Mouse (Mus musculus) monocyte, adult 5-6 weeks (primary cell): Measurements from ENCODE around the gene Ensa. TPM values are rescaled to one million over a fixed set of nuclear protein-coding genes. Genes with fewer than 3 reads are reported as not detected.
"Not testable (repeated sequence)": the region's sequence is repeated elsewhere in the genome, so short reads cannot be mapped to it uniquely, and the experiment has no call there.

ENCODE experiments used
- ATAC-seq: fragments of 153-309, 156-312 bp; replicated peaks from 2 replicates; pipeline ENCODE4 v1.8.0; 2017; ENCODE audit warnings: mild to moderate bottlenecking; ENCODE audit not compliant: low TSS enrichment, insufficient number of reproducible peaks, severe bottlenecking, poor library complexity, low FRiP score
- total RNA-seq: library from RNA; stranded (forward); fragments of 200-1000, 200-491, 200-594 nt; gene quantifications from 3 replicates; pipeline ENCODE4 v1.2.3, GENCODE M21; 2017

Gene Ensa
- total RNA-seq = 127 to 153 TPM (median 131 TPM) in 3 replicates

DNA sequence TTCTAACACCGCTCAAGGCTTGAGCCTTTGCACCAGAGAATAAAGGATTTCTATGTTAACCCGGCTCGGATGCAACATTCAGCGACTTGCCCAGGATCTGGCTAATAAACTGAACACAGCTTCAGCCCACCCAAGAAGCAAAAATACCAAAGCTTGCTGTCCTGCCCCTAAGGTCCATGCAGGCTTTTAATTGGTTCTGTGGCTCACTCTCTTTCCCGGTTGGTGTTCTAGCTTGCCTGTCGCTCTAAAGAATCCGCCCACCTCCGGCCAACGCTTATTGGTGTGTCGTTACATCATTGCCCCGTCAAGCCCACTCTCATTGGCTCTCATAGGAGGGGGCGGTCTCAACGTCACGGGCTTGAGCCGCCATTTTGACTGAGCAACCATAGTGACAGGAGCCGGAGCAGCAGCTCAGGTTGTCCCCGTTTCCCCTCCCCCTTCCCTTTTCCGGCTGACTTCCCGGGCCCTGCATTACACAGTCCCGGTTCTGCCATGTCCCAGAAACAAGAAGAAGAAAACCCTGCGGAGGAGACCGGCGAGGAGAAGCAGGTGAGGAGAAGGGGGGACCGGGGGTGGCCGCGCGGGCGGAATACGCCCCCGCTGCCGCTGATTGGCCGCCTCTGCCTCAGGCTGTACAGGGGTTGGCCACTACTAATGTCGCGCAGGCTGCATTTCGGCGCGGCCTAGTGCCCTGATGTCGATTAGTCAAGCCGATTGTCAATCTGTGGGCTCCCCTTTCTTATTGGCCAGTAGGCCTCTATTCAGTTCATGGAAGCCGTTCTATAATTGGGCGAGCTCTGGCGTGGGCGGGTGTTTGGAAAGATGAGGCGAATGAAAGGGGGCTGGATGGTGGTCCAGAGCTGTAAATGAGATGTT, at the start of gene Ensa:
TSS of gene Ensa (plus strand) at position 366 of the 876 bp plus-strand sequence.
- peak; percentile 97 for ATAC-seq

DNA sequence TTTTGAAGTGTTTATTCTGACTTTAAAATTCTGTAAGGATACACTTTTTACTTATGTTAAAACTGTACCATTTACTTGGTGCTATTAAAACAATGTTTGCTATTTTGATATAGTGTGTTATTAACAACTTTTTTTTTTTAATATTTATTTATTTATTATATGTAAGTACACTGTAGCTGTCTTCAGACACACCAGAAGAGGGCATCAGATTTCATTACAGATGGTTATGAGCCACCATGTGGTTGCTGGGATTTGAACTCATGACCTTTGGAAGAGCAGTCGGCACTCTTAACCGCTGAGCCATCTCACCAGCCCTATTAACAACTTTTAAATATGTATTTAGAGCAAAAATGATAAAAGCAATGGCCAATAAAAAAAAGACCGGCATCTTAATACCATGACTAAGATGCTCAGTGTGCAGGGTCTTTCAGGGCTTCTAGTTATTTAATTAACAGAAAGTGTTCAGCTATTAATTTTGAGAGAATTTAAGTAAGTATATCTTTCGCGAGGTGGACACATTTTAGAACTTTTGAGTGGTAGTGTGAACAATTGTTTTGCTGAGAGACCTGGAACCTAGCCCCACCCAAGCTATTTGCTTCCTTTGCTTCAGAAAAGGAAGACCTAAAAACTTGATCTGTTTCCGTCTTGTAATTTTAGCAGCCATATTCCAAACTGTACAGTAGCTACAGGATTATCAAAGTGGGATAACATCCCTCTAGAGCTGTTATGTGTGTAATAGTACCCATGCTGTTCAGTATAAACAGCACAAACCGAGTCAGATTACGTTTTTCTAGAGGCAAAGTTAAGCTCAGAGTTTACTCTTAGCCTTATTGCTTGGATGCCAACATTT, 36.8 kb upstream of the Ensa start:
- ATAC-seq = no peak

DNA sequence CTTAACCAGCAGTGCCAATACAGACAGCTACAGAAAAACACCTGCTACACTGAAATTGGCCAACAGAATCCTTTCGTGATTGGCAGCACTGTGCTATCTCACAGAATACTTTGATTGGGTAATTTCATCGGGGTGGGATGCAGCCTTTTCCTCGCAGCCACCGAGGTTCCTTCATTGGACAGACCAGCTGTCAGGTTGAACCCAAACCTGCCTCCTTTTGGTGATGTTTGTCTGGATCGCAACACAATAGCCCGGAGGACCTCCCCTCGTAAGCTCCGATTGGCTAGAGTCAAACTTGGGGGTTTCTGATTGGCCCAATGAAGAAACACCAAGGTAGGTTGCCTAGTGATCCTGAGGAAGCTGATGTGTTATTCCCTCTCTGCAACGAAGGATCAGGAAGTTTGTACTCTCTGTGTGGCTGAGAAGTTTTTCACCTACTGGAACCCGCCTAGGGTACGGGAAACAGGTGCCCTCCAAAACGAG, 36.1 kb upstream of the Ensa start, which contains the start of gene Golph3l:
TSS of gene Golph3l (plus strand) at position 331 of the 483 bp plus-strand sequence.
- ATAC-seq = peak; percentile 100

DNA sequence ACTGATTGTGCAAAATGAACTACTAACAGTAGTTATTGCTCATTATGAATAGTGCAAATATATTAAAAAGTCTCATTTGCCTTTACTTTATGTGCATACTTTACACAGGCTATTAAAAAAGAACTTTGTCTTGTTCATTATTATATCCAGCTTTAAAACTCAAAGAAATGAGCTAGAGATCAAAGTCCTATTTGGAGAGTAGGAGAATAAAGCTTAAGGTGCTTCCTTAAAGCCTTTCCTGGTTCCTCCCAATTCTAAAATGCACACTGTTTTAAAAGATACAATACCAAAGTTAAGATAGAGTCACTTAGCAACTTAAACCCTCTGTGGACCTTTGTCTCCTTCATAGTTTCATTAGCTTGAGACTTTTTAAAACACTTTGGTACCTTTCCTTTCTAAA, 26.1 kb upstream of the Ensa start:
- ATAC-seq = no peak

DNA sequence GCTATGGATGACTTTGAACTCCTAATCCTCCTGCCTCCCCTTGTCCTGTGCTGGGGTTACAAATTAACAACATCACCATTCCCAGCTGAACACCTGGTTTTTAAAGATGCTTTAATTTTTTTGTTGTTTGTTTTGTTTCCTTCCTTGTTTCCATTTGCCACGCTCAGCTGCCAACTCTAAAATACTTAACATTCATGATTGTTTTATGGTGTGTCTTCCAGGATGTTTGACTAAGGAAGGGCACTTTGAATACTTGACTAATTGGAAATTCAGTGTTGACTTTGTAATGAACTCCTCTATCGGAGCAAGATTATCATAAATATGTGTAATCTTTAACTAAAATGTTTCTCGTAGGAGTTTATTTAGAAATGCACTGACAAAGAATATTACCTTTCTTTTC, 23.5 kb upstream of the Ensa start:
- no peak for ATAC-seq

DNA sequence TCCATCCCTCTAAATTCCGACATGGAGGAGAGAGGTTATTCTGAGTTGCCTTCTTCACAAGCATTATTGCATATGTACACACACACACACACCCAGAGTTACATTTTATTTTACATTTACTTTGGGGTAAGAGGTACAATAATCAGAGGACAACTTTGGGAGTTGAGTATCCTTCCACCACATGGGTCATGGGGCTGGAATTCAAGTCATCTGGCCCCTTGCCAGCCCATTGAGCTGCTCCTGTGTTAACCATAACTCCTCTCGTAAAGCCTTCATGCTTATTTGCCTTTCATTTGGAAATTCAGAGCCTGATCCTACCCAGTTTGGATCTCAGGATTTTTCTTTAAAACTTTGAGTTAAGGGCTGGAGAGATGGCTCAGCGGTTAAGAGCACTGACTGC, 18.7 kb upstream of the Ensa start:
- no peak for ATAC-seq

DNA sequence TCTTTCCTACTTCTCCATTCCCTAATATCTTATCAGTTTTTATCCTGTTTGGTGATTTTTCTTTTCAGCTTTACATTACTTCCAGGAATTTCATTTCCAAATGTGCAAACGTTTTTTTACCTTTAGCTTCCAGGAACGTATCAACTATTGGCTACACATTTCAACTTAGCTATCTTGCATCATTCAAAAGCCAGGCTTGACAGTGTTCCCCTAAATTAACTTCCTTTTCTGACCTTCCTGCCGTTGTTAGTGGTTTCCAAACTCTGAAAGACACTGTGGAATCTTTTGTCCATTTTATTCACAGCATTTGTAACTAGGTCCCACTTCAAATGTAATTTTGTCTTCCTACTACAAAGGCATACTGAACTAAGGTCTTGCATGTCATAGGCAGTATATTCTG, 15.6 kb upstream of the Ensa start:
- ATAC-seq = no peak; the same call in 1 of the 2 replicates

DNA sequence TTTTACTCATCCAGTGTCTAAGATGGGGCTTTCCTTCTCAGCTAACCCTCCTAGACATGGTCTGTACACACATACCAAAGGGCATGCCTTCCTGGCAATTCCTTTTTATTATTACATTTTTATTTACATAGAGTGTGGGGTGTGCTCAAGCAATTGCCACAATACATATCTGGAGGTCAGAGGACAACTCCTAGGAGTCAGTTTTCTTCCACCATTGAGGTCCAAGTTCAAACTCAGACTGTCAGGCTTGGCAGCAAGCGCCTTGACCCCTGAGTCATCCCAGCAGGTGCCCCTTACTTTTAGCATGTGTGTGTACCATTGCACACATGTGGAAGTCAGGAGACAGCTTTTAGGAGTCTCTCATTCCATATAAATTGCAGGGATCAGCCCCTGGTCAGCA, 10.8 kb upstream of the Ensa start:
- ATAC-seq = no peak

DNA sequence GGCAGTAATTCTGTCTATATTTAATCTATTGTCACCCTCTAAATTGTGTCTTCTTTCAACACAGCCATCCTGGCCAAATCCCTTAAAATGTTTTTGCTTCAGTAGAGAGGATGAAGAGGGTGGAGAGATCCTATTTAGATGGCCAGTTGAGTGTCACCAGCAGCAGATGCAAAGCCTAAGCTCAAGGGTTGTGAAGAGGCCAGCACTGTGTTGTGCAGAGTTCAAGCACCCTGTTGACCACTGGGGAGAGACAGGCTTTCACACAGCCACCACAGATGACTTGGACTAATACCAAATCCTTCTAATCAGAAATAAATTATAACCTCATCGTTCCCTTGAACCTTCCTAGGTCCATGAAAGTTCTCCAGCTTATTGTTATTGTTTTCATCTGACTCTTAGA, 6.3 kb upstream of the Ensa start:
- no peak for ATAC-seq

DNA sequence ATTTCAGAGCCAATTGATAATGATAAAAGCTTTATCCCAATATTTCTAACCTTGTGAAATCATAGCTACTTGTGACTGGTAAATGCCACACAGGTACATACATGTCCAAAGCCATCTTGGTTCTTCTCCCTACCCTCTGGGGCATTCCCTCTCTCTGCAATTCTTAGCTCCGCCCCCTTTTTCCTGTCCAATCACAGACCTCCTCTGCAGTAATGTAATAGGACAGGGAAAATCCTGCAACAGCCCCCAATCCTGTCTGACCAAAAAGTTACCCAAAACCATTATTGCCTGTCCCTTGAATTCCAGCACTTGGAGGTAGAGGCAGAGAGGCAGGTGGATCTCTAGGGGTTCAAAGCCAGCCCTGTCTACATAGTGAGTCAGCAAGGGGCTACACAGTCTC, 3.6 kb upstream of the Ensa start:
- no peak for ATAC-seq

DNA sequence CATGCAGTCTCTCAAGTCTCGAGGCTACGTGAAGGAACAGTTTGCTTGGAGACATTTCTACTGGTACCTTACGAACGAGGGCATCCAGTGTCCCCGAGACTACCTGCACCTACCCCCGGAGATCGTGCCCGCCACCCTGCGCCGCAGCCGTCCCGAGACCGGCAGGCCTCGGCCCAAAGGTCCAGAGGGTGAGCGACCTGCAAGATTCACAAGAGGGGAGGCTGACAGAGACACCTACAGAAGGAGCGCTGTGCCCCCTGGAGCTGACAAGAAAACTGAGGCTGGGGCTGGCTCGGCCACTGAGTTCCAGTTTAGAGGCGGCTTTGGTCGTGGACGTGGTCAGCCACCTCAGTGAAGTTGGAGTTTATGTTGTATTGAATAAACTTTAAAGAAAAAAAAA, 2.4 kb upstream of the Ensa start:
- not testable (repeated sequence) for ATAC-seq

DNA sequence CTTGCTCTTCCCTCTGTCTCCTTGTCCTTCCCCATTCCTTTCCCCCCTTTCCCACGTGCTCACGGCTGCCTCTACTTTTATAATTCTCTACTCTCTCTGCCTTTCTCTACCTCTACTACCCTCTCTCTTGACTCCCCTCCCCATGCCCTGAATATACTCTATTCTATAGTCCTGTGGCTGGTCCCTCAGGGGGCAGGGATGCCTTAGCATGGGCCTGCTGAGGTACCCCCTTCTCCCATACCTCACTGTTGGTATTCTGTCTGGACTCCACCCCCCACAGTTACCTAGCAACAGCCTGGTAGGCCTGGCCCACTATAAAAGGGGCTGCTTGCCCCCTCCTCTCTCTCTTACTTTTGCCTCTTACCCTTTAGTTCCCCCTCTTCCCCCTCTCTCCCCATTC, 1.2 kb upstream of the Ensa start:
- no peak for ATAC-seq

DNA sequence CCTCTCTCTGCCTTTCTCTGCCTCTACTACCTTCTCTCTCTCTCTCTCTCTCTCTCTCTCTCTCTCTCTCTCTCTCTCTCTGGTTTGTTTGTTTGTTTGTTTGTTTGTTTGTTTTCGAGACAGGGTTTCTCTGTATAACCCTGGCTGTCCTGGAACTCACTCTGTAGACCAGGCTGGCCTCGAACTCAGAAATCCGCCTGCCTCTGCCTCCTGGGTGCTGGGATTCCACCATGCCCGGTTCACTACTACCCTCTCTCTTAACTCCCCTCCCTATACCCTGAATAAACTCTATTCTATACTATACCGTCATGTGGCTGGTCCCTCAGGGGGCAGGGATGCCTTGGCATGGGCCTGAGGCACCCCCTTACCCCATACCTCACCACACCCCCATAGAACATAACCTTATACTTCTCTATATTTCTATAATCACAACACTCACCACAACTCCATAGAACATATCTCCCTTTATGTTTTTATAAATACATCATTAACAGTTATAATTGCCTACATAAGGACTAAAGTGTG, 740 bp upstream of the Ensa start:
- not testable (repeated sequence) for ATAC-seq

DNA sequence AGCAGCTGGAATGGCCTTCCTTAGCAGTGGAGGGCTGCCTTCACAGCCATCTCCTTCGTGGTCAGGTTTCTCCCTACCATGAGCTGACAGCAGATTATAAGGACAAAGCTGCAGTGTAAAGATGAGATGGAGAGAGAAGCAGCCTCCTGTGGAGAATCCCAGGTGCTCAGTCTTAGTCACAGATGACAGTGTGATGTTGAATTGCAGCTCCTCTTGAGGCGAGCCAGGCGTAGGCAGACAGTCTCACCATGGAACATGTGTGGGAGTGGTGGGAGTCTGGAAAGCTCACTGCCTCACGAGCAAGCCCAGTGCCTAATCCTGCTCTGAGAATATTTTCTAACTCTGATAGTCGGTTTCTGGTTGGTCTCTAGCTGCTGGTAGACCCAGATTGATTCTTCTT, 3.0 kb downstream of the Ensa start:
- no peak for ATAC-seq

DNA sequence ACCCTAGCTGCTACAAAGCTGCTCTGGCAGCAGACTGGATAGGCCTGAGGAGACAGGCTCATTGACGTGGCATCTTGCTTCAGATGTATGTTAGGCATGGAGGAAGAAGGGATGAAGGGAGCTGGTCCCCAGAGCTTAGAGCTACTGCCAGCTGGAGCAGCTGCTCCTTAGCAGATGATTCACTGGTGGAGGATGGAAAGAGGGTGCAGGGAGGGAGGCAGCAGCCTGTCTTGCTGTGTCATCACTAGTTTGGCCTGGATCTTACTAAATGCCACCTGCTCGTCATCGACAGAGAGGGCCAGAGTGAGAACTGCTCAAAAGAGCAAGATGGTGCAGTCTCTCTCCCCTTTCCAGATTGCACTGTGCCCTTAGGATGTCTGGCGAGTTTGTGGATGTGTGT, 5.0 kb downstream of the Ensa start:
- ATAC-seq = no peak

DNA sequence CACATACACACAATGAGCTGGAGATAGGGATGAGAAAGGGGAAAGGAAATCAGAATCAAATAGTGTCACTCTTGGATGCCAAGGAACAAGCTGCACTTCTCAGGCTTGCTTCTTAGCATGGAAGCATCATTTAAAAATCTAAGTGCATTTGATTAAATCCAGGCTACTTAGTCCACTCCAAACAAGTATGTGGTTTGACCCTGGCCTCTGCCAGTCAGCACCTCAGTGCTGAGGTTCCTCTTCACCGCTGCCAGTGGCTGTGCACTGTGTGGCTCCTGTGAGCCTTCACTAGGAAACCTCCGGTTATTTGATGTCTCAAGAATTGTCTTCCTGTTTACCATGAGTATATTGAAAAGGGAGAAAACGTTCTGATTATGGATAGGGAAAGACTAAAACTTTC, 6.1 kb downstream of the Ensa start:
- ATAC-seq = peak; percentile 44; the same call in 1 of the 2 replicates

DNA sequence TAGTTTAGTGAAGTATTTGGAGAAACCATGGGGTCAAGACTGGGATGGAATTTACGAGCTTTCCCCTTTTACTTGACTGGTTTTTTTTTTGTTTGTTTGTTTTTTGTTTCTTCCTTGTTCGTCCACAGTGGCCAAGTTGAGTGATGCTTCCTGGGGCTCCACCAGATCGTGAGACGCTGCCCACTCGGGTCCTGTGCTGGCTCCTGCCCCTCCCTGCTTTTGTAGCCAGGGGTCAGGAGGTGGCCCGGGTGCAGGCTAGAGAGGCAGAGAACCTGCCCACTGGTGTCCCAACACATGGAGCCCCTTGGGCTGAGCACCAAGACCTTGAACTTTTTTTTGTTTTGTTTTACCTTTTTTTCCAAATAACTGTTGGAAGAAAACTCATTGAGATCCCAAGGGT, 6.5 kb downstream of the Ensa start:
- no peak for ATAC-seq

DNA sequence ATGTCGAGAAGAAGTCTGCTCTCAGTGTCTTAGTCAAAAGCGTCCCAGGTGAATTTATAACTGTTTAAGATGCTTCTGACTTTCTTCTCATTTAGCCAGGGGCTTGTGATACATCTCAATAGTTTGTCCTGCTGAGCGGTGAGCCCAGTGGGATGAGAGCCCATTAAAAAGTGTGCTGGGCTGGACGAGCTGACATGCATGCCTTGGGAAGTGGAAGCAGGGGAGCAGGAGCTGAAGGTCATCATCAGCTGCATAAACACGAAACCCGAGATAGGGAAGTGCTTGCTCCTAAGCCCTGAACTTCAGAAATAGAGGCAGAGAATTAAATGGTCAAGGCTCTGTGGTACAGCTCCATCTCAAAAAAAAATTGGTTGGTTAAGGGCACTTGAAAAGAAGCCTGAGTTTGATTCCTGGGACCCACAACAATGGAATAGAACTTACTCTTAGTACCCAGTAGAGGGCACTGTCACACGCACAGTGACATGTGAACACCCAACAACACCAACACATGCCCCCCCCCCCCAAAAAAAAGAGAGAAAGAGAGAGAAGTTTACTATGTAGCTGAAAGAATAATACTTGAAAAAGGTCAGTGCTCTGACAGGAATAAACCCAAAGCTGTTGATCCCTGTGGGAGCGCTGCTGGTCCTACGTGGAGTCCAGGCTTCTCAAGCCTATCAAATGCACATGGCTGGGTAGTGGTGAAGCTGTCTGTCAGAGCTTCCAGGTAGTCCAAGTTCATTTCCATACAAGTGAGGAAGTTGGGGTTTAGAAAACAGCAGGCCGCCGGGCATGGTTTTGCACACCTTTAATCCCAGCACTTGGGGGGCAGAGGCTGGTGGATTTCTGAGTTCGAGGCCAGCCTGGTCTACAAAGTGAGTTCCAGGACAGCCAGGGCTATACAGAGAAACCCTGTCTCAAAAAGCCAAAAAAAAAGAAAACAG, 8.1 kb downstream of the Ensa start:
- ATAC-seq = peak; percentile 47
